Mouse (Mus musculus) layer of hippocampus, adult 18-20 months (tissue): ENCODE measurements around the gene Fam227a. TPM values are rescaled to one million over a fixed set of nuclear protein-coding genes. Genes with fewer than 3 reads are reported as not detected.
A peak's percentile ranks its signal among the peaks of the same experiment; 100 is the strongest.
"Not testable (repeated sequence)": the region's sequence is repeated elsewhere in the genome, so short reads cannot be mapped to it uniquely, and the experiment has no call there.

ENCODE experiments used
- DNase-seq, 2 experiments: peaks; one replicate each; pipeline ENCODE4 v3.0.0; 2022; ENCODE audit warnings: low spot score in 2 of 2
- total RNA-seq, 2 experiments: library from RNA; stranded (reverse); gene quantifications; 2 replicates each; pipeline ENCODE4 v1.2.3; 2021

The Fam227a gene
- total RNA-seq, 2 experiments from 2014 or later, result 8.3 to 9.4 TPM

- no peak for DNase-seq
These were observed 25.9 kb upstream of the Fam227a start for GRCm38 (mm10) chr15:79684616-79685015.

GRCm38 (mm10) chr15:79683707-79684465, 25.1 kb upstream of the Fam227a start:
- DNase-seq, result peak in 1 of 2 experiments; percentile 55

GRCm38 (mm10) chr15:79683146-79683545, 24.4 kb upstream of the Fam227a start:
- no peak for DNase-seq

- DNase-seq, result no peak
These were observed 23.2 kb upstream of the Fam227a start for GRCm38 (mm10) chr15:79681973-79682372.

GRCm38 (mm10) chr15:79677936-79678335, 19.2 kb upstream of the Fam227a start:
- DNase-seq, result no peak

GRCm38 (mm10) chr15:79671828-79672348, 13.1 kb upstream of the Fam227a start:
- DNase-seq, result not testable (repeated sequence)

- no peak for DNase-seq
These were observed 12.2 kb upstream of the Fam227a start for GRCm38 (mm10) chr15:79670972-79671299.

- DNase-seq, result peak; percentile 89 to 91
These were observed 11.7 kb upstream of the Fam227a start, which contains the start of gene Tomm22 for GRCm38 (mm10) chr15:79670249-79670971. TSS of gene Tomm22 (plus strand) at chr15:79670861.

GRCm38 (mm10) chr15:79669195-79669594, 10.4 kb upstream of the Fam227a start:
- no peak for DNase-seq

- DNase-seq, result peak in 1 of 2 experiments; percentile 69
These were observed 5.9 kb upstream of the Fam227a start for GRCm38 (mm10) chr15:79664666-79665065.

- no peak for DNase-seq
These were observed 3.1 kb upstream of the Fam227a start for GRCm38 (mm10) chr15:79661852-79662251.

GRCm38 (mm10) chr15:79657837-79658530, 772 bp downstream of the Fam227a start:
- DNase-seq, result peak; percentile 73 to 93

- peak; percentile 50 to 63 for DNase-seq
These were observed 2.3 kb downstream of the Fam227a start for GRCm38 (mm10) chr15:79656451-79656850.

- DNase-seq, result no peak
These were observed 7.3 kb downstream of the Fam227a start for GRCm38 (mm10) chr15:79651481-79651880.

GRCm38 (mm10) chr15:79650569-79650968, 8.2 kb downstream of the Fam227a start:
- no peak for DNase-seq

GRCm38 (mm10) chr15:79648130-79648529, 10.6 kb downstream of the Fam227a start:
- DNase-seq, result no peak

- DNase-seq, result no peak
These were observed 13.3 kb downstream of the Fam227a start for GRCm38 (mm10) chr15:79645483-79645882.

- DNase-seq, result peak in 1 of 2 experiments; percentile 40
These were observed 17.5 kb downstream of the Fam227a start for GRCm38 (mm10) chr15:79641135-79641817.

GRCm38 (mm10) chr15:79630471-79630870, 28.3 kb downstream of the Fam227a start:
- no peak for DNase-seq

- DNase-seq, result no peak
These were observed 38.9 kb downstream of the Fam227a start for GRCm38 (mm10) chr15:79619770-79620414.
